Mouse (Mus musculus): ENCODE data around the gene Pnpla7. TPM values are rescaled to one million over a fixed set of nuclear protein-coding genes. Genes with fewer than 3 reads are reported as not detected.

The Pnpla7 gene
- total and polyA plus RNA-seq, 3 experiments, result 18.5 to 26.1 (median 23.4) TPM

DNA sequence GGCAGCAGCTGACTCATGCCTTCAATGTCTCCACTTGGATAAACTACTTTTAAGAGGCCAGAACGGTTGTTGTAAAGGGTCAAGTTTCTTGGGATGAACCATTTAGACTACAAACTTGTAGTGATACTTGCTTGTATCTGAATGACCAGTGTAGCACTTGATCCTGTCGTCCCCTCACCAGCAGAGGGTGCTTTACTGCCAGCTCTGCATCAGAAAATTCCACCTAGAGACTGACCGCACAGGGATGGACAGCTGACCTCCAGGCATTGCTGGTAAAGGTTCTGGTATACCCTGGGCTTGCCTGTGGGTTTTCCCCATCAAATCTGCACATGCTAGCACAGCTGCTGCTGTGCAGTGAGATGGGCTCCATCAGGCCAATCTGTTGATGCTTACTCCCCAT, 14.9 kb upstream of the Pnpla7 start:
- dilution Hi-C loops (cut with MboI; ENCODE audit: extremely low pct_ligation_motif_present, extremely low pct_unique_long_range_greater_than_20kb, low sequenced_read_pairs) (no loop called here), in situ Hi-C loops (cut with MboI; ENCODE audit: low pct_ligation_motif_present, low pct_unique_long_range_greater_than_20kb, low sequenced_read_pairs) (no loop called here)
- no peak for TF ChIP-seq ZNF384 (IDR thresholded peaks at IDR 0.05; ENCODE audit: low read depth, low read length)
- no peak for TF ChIP-seq MYC (IDR thresholded peaks at IDR 0.05; ENCODE audit: low read depth, low read length)
- TF ChIP-seq UBTF (IDR thresholded peaks at IDR 0.05; ENCODE audit: low read depth, low read length), result no peak
- peak; percentile 15; the same call in 1 of the 2 replicates for TF ChIP-seq SMC3 (IDR thresholded peaks at IDR 0.05; ENCODE audit: low read depth, low read length)
- no peak for TF ChIP-seq JUN (IDR thresholded peaks at IDR 0.05; ENCODE audit: insufficient read depth, low read depth, low read length)
- TF ChIP-seq PAX5 (IDR thresholded peaks at IDR 0.05; ENCODE audit: low read length), result no peak
- TF ChIP-seq HCFC1 (IDR thresholded peaks at IDR 0.05; ENCODE audit: low read depth, low read length), result no peak
- peak; percentile 27 to 62; a peak in 3 of 4 replicates for TF ChIP-seq CTCF (conservative IDR thresholded peaks at IDR 0.05 in 1 of 2, IDR thresholded peaks at IDR 0.05 in 1 of 2; ENCODE audit: low read depth in 2 of 2, low read length in 2 of 2)
- TF ChIP-seq RAD21 (IDR thresholded peaks at IDR 0.05; ENCODE audit: low read depth, low read length), result peak; percentile 15
- TF ChIP-seq GABPA (IDR thresholded peaks at IDR 0.05; ENCODE audit: insufficient replicate concordance, low read depth, low read length), result no peak
- no peak for TF ChIP-seq KAT2A (IDR thresholded peaks at IDR 0.05; ENCODE audit: insufficient replicate concordance, low read length)
- no peak for TF ChIP-seq MAZ (IDR thresholded peaks at IDR 0.05; ENCODE audit: low read depth, low read length)
- TF ChIP-seq TCF12 (IDR thresholded peaks at IDR 0.05; ENCODE audit: low read depth, low read length), result peak; percentile 28; the same call in 1 of the 2 replicates
- TF ChIP-seq MEF2A (IDR thresholded peaks at IDR 0.05; ENCODE audit: borderline replicate concordance, low read depth, low read length), result no peak
- H3K79me2 ChIP-seq (replicated peaks; ENCODE audit: control insufficient read depth, extremely low read depth, insufficient read depth, poor library complexity, severe bottlenecking), result peaks cover 20% of the 10 kb centered on the region
- H3K4me2 ChIP-seq (ENCODE audit: insufficient read depth, low read depth, poor library complexity, severe bottlenecking), result no peak overlapping the region
- H3K27ac ChIP-seq (ENCODE audit: insufficient read depth, low read depth), result no peak overlapping the region
- no peaks in the 10 kb centered on the region for H3K9me3 ChIP-seq (replicated peaks; ENCODE audit: low read length)
- H3K36me3 ChIP-seq (replicated peaks in 1 of 2; ENCODE audit: control insufficient read depth in 1 of 2, insufficient read depth in 1 of 2, low read length in 1 of 2), result peaks cover 44 to 76% of the 10 kb centered on the region in 2 experiments
- no peaks in the 10 kb centered on the region for H3K27me3 ChIP-seq (replicated peaks)
- no peak overlapping the region for H3K9ac ChIP-seq (ENCODE audit: insufficient read depth, low read depth)
- H3K4me1 ChIP-seq (ENCODE audit: control insufficient read depth in 1 of 2, insufficient read depth in 2 of 2), result peaks cover 0 to 32% of the 10 kb centered on the region in 2 experiments; a peak in 3 of 4 replicates
- no peak for DNase-seq (ENCODE audit: extremely low read depth)
- H3K4me3 ChIP-seq (replicated peaks in 1 of 3; ENCODE audit: low read depth in 2 of 3, low read length in 2 of 3, poor library complexity in 1 of 3), result no peak overlapping the region

DNA sequence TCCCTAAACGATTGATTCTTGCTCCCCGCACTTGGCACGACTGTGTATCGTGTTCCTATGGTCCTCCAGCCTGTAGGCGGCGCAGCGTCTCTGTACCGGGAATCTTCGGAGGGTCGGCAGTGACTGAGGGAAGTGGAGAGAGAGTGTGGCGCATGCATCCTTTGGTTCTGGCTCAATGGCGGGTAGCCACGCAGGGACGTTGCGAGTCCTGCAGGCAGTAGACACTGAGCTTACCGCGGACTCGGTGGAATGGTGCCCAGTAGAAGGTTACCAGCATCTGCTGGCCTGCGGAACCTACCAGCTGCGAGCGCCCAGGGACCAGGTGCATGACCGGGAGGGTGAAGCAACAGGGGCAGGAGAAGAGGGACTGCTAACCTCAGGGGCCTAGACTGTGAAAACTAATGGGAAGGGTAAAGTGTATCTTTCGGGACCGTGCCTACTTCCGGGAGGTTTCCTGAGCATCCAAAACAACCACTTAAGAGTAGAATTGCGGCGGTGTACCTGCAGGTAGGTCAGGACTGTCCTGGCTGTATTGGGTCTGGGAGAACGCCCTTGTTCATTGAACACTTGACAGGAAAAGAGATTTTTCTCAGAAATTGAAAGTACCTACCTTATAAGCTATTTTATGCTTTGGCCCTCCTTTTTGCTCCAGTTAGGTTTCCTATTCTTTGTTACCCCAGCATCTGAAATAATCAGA, 13.4 kb upstream of the Pnpla7 start, which contains the start of gene Dph7:
Gene Dph7, plus strand, starts transcription at position 97 of the 697 bp plus-strand sequence.
- Histone ChIP-seq H3K4me1 (ENCODE audit: control insufficient read depth in 1 of 2, insufficient read depth in 2 of 2) (peaks cover 0 to 19% of the 10 kb centered on the region in 2 experiments; a peak in 2 of 4 replicates), H3K9ac (ENCODE audit: insufficient read depth, low read depth) (peak within 1 kb of the TSS; percentile 91), H3K27me3 (replicated peaks) (no peaks in the 10 kb centered on the region), H3K4me2 (ENCODE audit: insufficient read depth, low read depth, poor library complexity, severe bottlenecking) (peak within 1 kb of the TSS; percentile 82), H3K9me3 (replicated peaks; ENCODE audit: low read length) (no peaks in the 10 kb centered on the region), H3K4me3 (replicated peaks in 1 of 3; ENCODE audit: low read depth in 2 of 3, low read length in 2 of 3, poor library complexity in 1 of 3) (peak within 1 kb of the TSS; percentile 61 to 97 (median 96)), H3K79me2 (replicated peaks; ENCODE audit: control insufficient read depth, extremely low read depth, insufficient read depth, poor library complexity, severe bottlenecking) (peaks cover 20% of the 10 kb centered on the region), H3K36me3 (replicated peaks in 1 of 2; ENCODE audit: control insufficient read depth in 1 of 2, insufficient read depth in 1 of 2, low read length in 1 of 2) (peaks cover 52 to 76% of the 10 kb centered on the region in 2 experiments), H3K27ac (ENCODE audit: insufficient read depth, low read depth) (peak within 1 kb of the TSS; percentile 18; the same call in 1 of the 2 replicates)
- dilution Hi-C loops (cut with MboI; ENCODE audit: extremely low pct_ligation_motif_present, extremely low pct_unique_long_range_greater_than_20kb, low sequenced_read_pairs), result no loop called here
- in situ Hi-C loops (cut with MboI; ENCODE audit: low pct_ligation_motif_present, low pct_unique_long_range_greater_than_20kb, low sequenced_read_pairs), result no loop called here
- peak; percentile 89 for DNase-seq (ENCODE audit: extremely low read depth)
- TF ChIP-seq USF1 (IDR thresholded peaks at IDR 0.05; ENCODE audit: low read depth, low read length), result no peak
- TF ChIP-seq RCOR1 (conservative IDR thresholded peaks at IDR 0.05; ENCODE audit: low read depth, low read length), result no peak
- peak; percentile 91 for TF ChIP-seq TCF12 (IDR thresholded peaks at IDR 0.05; ENCODE audit: low read depth, low read length)
- TF ChIP-seq USF2 (conservative IDR thresholded peaks at IDR 0.05; ENCODE audit: low read depth, low read length), result 0 out of 2 replicates have a peak, but pooled peaks have one; percentile 11
- TF ChIP-seq EP300 (IDR thresholded peaks at IDR 0.05; ENCODE audit: low read length), result no peak
- peak; percentile 28; the same call in 1 of the 2 replicates for TF ChIP-seq CHD2 (IDR thresholded peaks at IDR 0.05; ENCODE audit: low read length)
- peak; percentile 98 for TF ChIP-seq POLR2AphosphoS2 (IDR thresholded peaks at IDR 0.05; ENCODE audit: low read depth, low read length)
- peak; percentile 87 for TF ChIP-seq TBP (conservative IDR thresholded peaks at IDR 0.05; ENCODE audit: low read depth, low read length)
- no peak for TF ChIP-seq JUND (conservative IDR thresholded peaks at IDR 0.05; ENCODE audit: low read depth, low read length)
- no peak for TF ChIP-seq UBTF (IDR thresholded peaks at IDR 0.05; ENCODE audit: low read depth, low read length)
- peak; percentile 43; the same call in 1 of the 2 replicates for TF ChIP-seq BHLHE40 (IDR thresholded peaks at IDR 0.05; ENCODE audit: low read depth, low read length)
- TF ChIP-seq CHD1 (IDR thresholded peaks at IDR 0.05; ENCODE audit: low read depth, low read length), result no peak
- 0 out of 2 replicates have a peak, but pooled peaks have one; percentile 51 for TF ChIP-seq KAT2A (IDR thresholded peaks at IDR 0.05; ENCODE audit: insufficient replicate concordance, low read length)
- TF ChIP-seq CTCF (conservative IDR thresholded peaks at IDR 0.05 in 1 of 2, IDR thresholded peaks at IDR 0.05 in 1 of 2; ENCODE audit: low read depth in 2 of 2, low read length in 2 of 2), result peak; percentile 59 to 94
- peak; percentile 36 for TF ChIP-seq SMC3 (IDR thresholded peaks at IDR 0.05; ENCODE audit: low read depth, low read length)
- TF ChIP-seq IRF4 (IDR thresholded peaks at IDR 0.05; ENCODE audit: low read depth, low read length), result peak; percentile 78; the same call in 1 of the 2 replicates
- TF ChIP-seq ZMIZ1 (IDR thresholded peaks at IDR 0.05; ENCODE audit: low read depth, low read length), result no peak; the same call in 1 of the 2 replicates
- peak; percentile 50; the same call in 1 of the 2 replicates for TF ChIP-seq SIN3A (IDR thresholded peaks at IDR 0.05; ENCODE audit: low read length)
- peak; percentile 79 for TF ChIP-seq MAX (IDR thresholded peaks at IDR 0.05; ENCODE audit: low read length)
- TF ChIP-seq MAZ (IDR thresholded peaks at IDR 0.05; ENCODE audit: low read depth, low read length), result 0 out of 2 replicates have a peak, but pooled peaks have one; percentile 65
- peak; percentile 81 for TF ChIP-seq GABPA (IDR thresholded peaks at IDR 0.05; ENCODE audit: insufficient replicate concordance, low read depth, low read length)
- no peak for TF ChIP-seq ZNF384 (IDR thresholded peaks at IDR 0.05; ENCODE audit: low read depth, low read length)
- TF ChIP-seq MEF2A (IDR thresholded peaks at IDR 0.05; ENCODE audit: borderline replicate concordance, low read depth, low read length), result peak; percentile 43; the same call in 1 of the 2 replicates
- no peak for TF ChIP-seq PAX5 (IDR thresholded peaks at IDR 0.05; ENCODE audit: low read length)
